In the genomic region with DNA sequence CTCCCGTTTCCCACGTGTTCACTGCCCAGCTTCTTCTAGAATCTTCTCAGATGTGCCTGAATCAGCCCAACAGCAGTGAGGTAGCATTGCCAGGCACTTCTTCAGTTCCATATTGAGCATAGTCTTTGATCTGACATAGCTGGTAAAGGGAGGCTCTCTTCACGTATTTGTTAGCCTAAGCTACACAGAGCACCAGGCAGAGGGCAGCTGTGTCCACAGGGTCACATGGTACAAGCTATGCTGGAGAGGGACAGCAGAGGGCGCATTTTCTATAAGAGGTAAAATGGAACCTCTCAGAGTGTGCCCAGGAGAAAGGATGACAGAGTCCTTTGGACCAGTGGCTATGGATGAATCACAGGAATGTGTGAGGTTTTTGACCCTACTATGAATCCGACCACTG, we compare ENCODE assay signal across 9 mouse cellular contexts. TPM values are rescaled to one million over a fixed set of nuclear protein-coding genes. Genes with fewer than 3 reads are reported as not detected.
A peak's percentile ranks its signal among the peaks of the same experiment; 100 is the strongest.
DNase-seq lines count a peak whose midpoint lies in the region; ATAC-seq and TF ChIP-seq lines count a peak whose summit lies in the region.
"Had no signal": no experiment of that assay in that cellular context is flagged by ENCODE, and none has a peak within 500 bp of the region (broad histone marks: within the 10 kb centered on the region; RNA-seq: fewer than 3 reads in every experiment).

No protein-coding gene starts in this region.

- peaks cover 13% of the 10 kb centered on the region for H3K27me3 ChIP-seq in heart, postnatal 0 days (ENCODE audit: control insufficient read depth, insufficient read depth, low read length)
- H3K27me3 ChIP-seq in heart, embryonic 12.5 days (replicated peaks) = peaks cover 27% of the 10 kb centered on the region
- H3K27me3 ChIP-seq in hindbrain, embryonic 15.5 days = no peaks in the 10 kb centered on the region

- no peaks in the 10 kb centered on the region for H3K4me1 ChIP-seq in heart, postnatal 0 days (ENCODE audit: control insufficient read depth, insufficient read depth)
- H3K4me1 ChIP-seq in heart, embryonic 12.5 days (replicated peaks) = no peaks in the 10 kb centered on the region
- no peaks in the 10 kb centered on the region for H3K4me1 ChIP-seq in hindbrain, embryonic 15.5 days (replicated peaks)

- no peak overlapping the region for H3K4me2 ChIP-seq in heart, postnatal 0 days (ENCODE audit: low read depth, low read length)
- no peak overlapping the region for H3K4me2 ChIP-seq in heart, embryonic 12.5 days
- H3K4me2 ChIP-seq in hindbrain, embryonic 15.5 days = no peak overlapping the region

- peak; percentile 47 for TF ChIP-seq CTCF in heart, postnatal 0 days (IDR thresholded peaks at IDR 0.05; ENCODE audit: low read depth)

- DNase-seq in heart, postnatal 0 days (ENCODE audit: low spot score) = no peak
- peak; percentile 25 for DNase-seq in T-cell, adult 2 months (ENCODE audit: low spot score)
- peak; percentile 65 to 72 for DNase-seq in left cerebral cortex, adult 18-20 months (ENCODE audit: low spot score in 2 of 2)
- DNase-seq in spleen, postnatal 36 days (ENCODE audit: low spot score in 2 of 2) = peak; percentile 34 to 42

- no peak overlapping the region for H3K4me3 ChIP-seq in heart, postnatal 0 days (ENCODE audit: low read depth, low read length)
- no peak overlapping the region for H3K4me3 ChIP-seq in heart, embryonic 12.5 days
- H3K4me3 ChIP-seq in hindbrain, embryonic 15.5 days = no peak overlapping the region

- no peak overlapping the region for H3K27ac ChIP-seq in heart, postnatal 0 days (ENCODE audit: low read depth)
- no peak overlapping the region for H3K27ac ChIP-seq in heart, embryonic 12.5 days (ENCODE audit: poor library complexity, severe bottlenecking)
- no peak overlapping the region for H3K27ac ChIP-seq in hindbrain, embryonic 15.5 days (replicated peaks)
- H3K27ac ChIP-seq: macrophage had no signal

- TF ChIP-seq EP300 in heart, postnatal 0 days (IDR thresholded peaks at IDR 0.05; ENCODE audit: low read depth) = no peak

- peak; percentile 67; the same call in 1 of the 2 replicates for ATAC-seq in heart, postnatal 0 days (ENCODE audit: insufficient read depth, low read depth)
- no peak for ATAC-seq in heart, embryonic 12.5 days (ENCODE audit: insufficient number of reproducible peaks, low FRiP score)
- ATAC-seq in common myeloid progenitor, adult 5-6 weeks (replicated peaks; ENCODE audit: low read depth, poor library complexity, severe bottlenecking) = peak; percentile 75
- 0 out of 2 replicates have a peak, but pooled peaks have one; percentile 52 for ATAC-seq in hindbrain, embryonic 15.5 days (ENCODE audit: low FRiP score, low read depth)
- ATAC-seq in megakaryocyte, adult 5-6 weeks (ENCODE audit: poor library complexity, severe bottlenecking) = peak; percentile 62

- no peaks in the 10 kb centered on the region for H3K9me3 ChIP-seq in heart, postnatal 0 days (replicated peaks; ENCODE audit: control insufficient read depth, low read length)
- no peaks in the 10 kb centered on the region for H3K9me3 ChIP-seq in heart, embryonic 12.5 days (replicated peaks)
- no peaks in the 10 kb centered on the region for H3K9me3 ChIP-seq in hindbrain, embryonic 15.5 days

- H3K9ac ChIP-seq in heart, postnatal 0 days (replicated peaks; ENCODE audit: low read depth, low read length) = no peak overlapping the region
- H3K9ac ChIP-seq in heart, embryonic 12.5 days = no peak overlapping the region
- H3K9ac ChIP-seq in hindbrain, embryonic 15.5 days = no peak overlapping the region

- WGBS in heart, postnatal 0 days = 49% methylated on average over 5 of the region's 5 CpGs
- WGBS in heart, embryonic 12.5 days = 47% methylated on average over 5 of the region's 5 CpGs
- WGBS in hindbrain, embryonic 15.5 days = 62% methylated on average over 5 of the region's 5 CpGs

- H3K36me3 ChIP-seq in heart, postnatal 0 days (replicated peaks; ENCODE audit: control insufficient read depth, insufficient read depth, low read length) = no peaks in the 10 kb centered on the region
- H3K36me3 ChIP-seq in heart, embryonic 12.5 days = no peaks in the 10 kb centered on the region
- H3K36me3 ChIP-seq in hindbrain, embryonic 15.5 days = no peaks in the 10 kb centered on the region

RNA-seq across cellular contexts. Expression of gene Drd5, which starts 10.3 kb away (rescaled TPM):
- not detected in 2 replicates for total RNA-seq in heart, postnatal 0 days (2014; rRNA removed; ENCODE audit: low replicate concordance)
- polyA plus RNA-seq in heart, postnatal 0 days (2015; fragmentation: Nextera tagmentation; extraction: Ambion mirVana) = not detected in 2 replicates
- polyA plus RNA-seq in heart, embryonic 12.5 days (2016; fragmentation: Nextera tagmentation; extraction: Ambion mirVana) = not detected in 2 replicates
- not detected in 2 replicates for total RNA-seq in common myeloid progenitor, adult 5-6 weeks (2017)
- polyA plus RNA-seq in hindbrain, embryonic 15.5 days (2015; fragmentation: Nextera tagmentation; extraction: Ambion mirVana) = 0.59 and 0.73 TPM in 2 replicates
- total RNA-seq in left cerebral cortex, adult 18-20 months (2021) = 1 to 10 TPM; 1.4 to 2.0 TPM
- total RNA-seq in megakaryocyte, adult 5-6 weeks (2015) = not detected in 2 replicates
- not detected in 2 replicates for total RNA-seq in megakaryocyte, adult 5-6 weeks (2017)
- polyA plus RNA-seq: macrophage had no signal

RNA-seq across cellular contexts. Expression of gene Otop1, which starts 33.1 kb away (rescaled TPM):
- total RNA-seq in heart, postnatal 0 days (2014; rRNA removed; ENCODE audit: low replicate concordance) = not detected in 2 replicates
- polyA plus RNA-seq in heart, postnatal 0 days (2015; fragmentation: Nextera tagmentation; extraction: Ambion mirVana) = not detected in 2 replicates
- polyA plus RNA-seq in heart, embryonic 12.5 days (2016; fragmentation: Nextera tagmentation; extraction: Ambion mirVana) = not detected in 2 replicates
- total RNA-seq in common myeloid progenitor, adult 5-6 weeks (2017) = not detected in 2 replicates
- polyA plus RNA-seq in hindbrain, embryonic 15.5 days (2015; fragmentation: Nextera tagmentation; extraction: Ambion mirVana) = 0.05 and 0.12 TPM in 2 replicates
- total RNA-seq in left cerebral cortex, adult 18-20 months (2021) = not detected
- total RNA-seq in megakaryocyte, adult 5-6 weeks (2015) = not detected in 2 replicates
- not detected in 2 replicates for total RNA-seq in megakaryocyte, adult 5-6 weeks (2017)
- polyA plus RNA-seq: macrophage had no signal

RNA-seq across cellular contexts. Expression of gene Tmem128, which starts 48.9 kb away (rescaled TPM):
- 46.9 and 92.8 TPM in 2 replicates for total RNA-seq in heart, postnatal 0 days (2014; rRNA removed; ENCODE audit: low replicate concordance)
- polyA plus RNA-seq in heart, postnatal 0 days (2015; fragmentation: Nextera tagmentation; extraction: Ambion mirVana) = 48.0 and 50.8 TPM in 2 replicates
- 45.7 and 48.6 TPM in 2 replicates for polyA plus RNA-seq in heart, embryonic 12.5 days (2016; fragmentation: Nextera tagmentation; extraction: Ambion mirVana)
- total RNA-seq in common myeloid progenitor, adult 5-6 weeks (2017) = 23.5 and 25.8 TPM in 2 replicates
- polyA plus RNA-seq in hindbrain, embryonic 15.5 days (2015; fragmentation: Nextera tagmentation; extraction: Ambion mirVana) = 84.6 and 90.3 TPM in 2 replicates
- 10 to 100 TPM; 28.4 TPM for total RNA-seq in left cerebral cortex, adult 18-20 months (2021)
- 95.8 and 96.8 TPM in 2 replicates for total RNA-seq in megakaryocyte, adult 5-6 weeks (2015)
- total RNA-seq in megakaryocyte, adult 5-6 weeks (2017) = 32.3 and 34.5 TPM in 2 replicates
